Mouse (Mus musculus): ENCODE measurements at regions not wholly inside any gene's neighbourhood (a gene's known extent, or its start where the extent isn't known, plus 50 kb on each side); places are given as distances from the start of the nearest gene placed in this dataset.

DNA sequence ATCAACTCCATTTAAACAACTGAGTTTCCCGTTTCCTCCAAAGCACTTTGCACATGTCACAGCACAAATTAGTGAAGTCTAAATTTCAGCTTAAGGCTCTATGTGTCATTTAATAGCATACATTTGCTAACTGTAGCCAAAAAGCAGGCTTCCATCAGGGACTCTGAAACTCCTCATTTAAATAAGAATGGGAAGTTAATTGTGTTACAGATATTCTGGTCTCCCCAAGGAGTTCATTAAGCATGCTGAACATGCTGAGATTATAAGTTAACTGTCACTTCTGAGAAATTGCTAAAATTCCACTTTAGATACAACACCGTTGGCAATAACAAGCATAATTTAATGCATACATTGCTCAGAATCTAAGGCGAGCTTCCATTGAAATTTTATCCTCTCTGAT is 1863.3 kb upstream of the Pcdh20 start:
- TF ChIP-seq CTCF (conservative IDR thresholded peaks at IDR 0.05; ENCODE audit: low read length) (no peak), POU5F1 (IDR thresholded peaks at IDR 0.05; ENCODE audit: borderline replicate concordance, low read length) (no peak), NANOG (IDR thresholded peaks at IDR 0.05; ENCODE audit: borderline replicate concordance, low read length) (no peak)

Data from E14TG2a.4 (cell line).